Mouse (Mus musculus): Measurements from ENCODE around the gene Apoh. TPM values are rescaled to one million over a fixed set of nuclear protein-coding genes. Genes with fewer than 3 reads are reported as not detected.

Gene Apoh
- 0.36 TPM in 1 of 2 replicates, not detected in the other for polyA plus RNA-seq (2016; fragmentation: Nextera tagmentation; extraction: Ambion mirVana)

DNA sequence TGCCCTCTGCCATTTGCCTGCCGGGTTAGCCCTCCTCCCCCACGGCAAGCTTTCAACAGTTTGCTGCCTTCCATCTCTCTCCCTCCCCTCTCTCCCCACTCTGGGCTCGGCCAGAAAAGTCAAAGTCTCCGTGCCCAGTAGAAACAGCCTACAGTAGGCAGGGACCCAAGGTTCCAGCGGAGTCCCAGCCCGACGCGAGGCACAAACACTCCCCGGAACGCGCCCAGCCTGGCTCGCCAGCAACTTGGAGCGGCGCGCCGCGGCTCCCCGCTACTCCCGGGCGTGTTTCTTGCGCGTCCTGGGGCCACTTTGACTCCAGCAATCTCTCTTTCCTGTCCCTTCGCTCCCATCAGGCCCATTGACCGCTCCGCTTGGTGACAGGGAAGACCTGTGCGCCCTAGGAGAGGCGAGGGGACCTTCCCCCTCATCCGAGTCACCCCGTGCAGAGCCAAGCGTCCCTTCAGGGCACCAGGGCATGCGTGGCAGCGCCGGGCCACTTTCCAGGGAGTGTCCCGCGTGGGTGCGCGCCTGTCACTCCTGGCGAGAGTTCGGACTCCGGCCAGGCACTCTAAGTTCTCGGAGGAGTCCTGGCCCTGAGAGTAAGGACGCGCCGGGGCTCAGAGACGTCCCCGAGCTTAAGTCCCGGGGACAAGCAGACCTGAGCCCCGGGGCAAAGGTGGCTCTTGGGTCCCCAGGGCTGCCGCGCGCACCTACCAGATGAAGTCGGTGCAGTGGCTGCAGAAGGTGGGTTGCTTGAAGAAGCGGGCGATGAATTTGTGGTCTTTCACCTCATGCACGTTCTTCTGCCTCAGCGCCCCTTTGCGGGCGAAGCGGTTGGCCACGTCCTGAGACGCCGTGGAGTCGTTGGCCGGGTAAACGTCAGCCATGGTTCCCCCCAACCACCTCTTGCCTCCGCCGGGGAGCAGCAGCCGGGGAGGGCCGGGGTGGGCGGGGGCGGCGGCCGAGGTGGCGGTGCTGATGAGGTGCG is at the start of gene Apoh:
Gene Apoh (plus strand): TSS at position 574 of the 988 bp plus-strand sequence.
- under 1% methylated on average over 75 of the region's 75 CpGs for WGBS
- no peaks in the 10 kb centered on the region for H3K9me3 ChIP-seq
- peaks cover 25% of the 10 kb centered on the region for H3K4me1 ChIP-seq
- H3K36me3 ChIP-seq, result no peaks in the 10 kb centered on the region
- peak within 1 kb of the TSS; percentile 93 for H3K27ac ChIP-seq
- DNase-seq (ENCODE audit: low spot score), result peak; percentile 83
- peak within 1 kb of the TSS; percentile 87 for H3K4me3 ChIP-seq
- peaks cover 9% of the 10 kb centered on the region for H3K27me3 ChIP-seq (ENCODE audit: insufficient read depth, poor library complexity, severe bottlenecking)

DNA sequence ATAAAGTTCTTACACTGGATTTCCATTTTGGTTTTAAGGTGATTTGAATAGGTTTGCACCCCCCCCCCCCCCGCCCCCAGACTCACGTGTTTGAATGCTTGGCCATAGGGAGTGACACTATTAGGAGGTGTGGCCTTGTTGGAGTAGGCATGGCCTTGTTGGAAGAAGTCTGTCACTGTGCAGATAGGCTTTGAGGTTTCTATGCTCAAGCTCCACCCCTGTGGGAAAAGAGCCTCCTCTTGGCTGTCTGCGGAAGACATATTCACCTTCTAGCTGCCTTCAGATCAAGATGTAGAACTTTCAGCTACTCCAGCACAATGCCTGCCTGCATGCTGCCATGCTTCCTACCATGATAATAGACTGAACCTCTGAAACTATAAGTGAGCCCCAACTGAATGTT is 49.3 kb upstream of the Apoh start:
- Histone ChIP-seq H3K27me3 (ENCODE audit: insufficient read depth, poor library complexity, severe bottlenecking) (no peaks in the 10 kb centered on the region), H3K4me3 (no peak overlapping the region), H3K36me3 (peaks cover 2% of the 10 kb centered on the region; the same call in 1 of the 2 replicates), H3K4me1 (peaks cover 7% of the 10 kb centered on the region; the same call in 1 of the 2 replicates), H3K27ac (no peak overlapping the region), H3K9me3 (no peaks in the 10 kb centered on the region)
- DNase-seq (ENCODE audit: low spot score), result peak; percentile 81
- WGBS, result 69% methylated on average over 3 of the region's 3 CpGs

DNA sequence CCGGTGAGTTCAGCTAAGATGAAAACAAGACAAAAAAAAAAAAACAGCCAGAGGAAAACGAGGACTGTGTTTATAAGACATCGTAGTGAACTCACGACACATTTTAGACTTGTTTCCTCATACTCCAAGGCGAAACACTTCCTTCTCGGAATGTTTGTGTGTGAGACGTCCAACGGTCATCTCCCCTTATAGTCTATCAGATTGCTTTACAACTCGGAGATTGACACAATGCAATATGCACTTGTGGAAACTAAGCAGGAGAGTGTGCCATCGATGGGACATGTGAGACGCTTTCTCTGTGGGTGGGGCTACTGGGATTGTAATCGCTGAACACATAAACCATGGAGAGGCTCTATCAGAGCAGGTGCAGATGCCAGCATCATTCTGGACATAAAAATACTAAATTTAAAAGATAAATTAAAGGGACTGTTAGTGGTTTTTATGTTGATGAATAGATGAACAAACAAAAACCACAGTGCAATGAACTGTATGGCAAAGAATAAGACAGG is 48.8 kb upstream of the Apoh start:
- Histone ChIP-seq H3K27ac (no peak overlapping the region), H3K4me3 (no peak overlapping the region), H3K27me3 (ENCODE audit: insufficient read depth, poor library complexity, severe bottlenecking) (no peaks in the 10 kb centered on the region; the same call in 1 of the 2 replicates), H3K4me1 (peaks cover 7% of the 10 kb centered on the region; the same call in 1 of the 2 replicates), H3K36me3 (no peaks in the 10 kb centered on the region), H3K9me3 (no peaks in the 10 kb centered on the region)
- WGBS, result 88% methylated on average over 12 of the region's 12 CpGs
- DNase-seq (ENCODE audit: low spot score), result no peak

DNA sequence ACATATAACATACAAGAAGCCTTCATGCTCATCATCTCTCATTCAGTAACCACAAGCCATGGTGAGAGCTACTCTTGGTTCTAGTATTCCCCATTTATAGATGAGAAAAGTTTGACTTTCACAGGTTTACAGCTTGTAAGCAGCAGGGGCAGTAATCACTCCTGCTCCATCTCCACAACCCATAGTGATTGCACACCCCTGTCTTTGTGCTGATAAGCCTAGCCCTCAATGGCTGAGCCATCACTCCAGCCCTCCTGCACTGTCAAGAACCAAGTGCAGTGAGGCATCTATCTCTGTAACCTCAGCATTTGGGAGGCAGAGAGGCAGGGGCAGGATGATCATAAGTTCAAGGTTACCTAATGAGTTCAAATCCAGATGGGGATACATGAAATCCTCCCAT is 47.8 kb upstream of the Apoh start:
- H3K4me1 ChIP-seq, result peaks cover 14% of the 10 kb centered on the region; the same call in 1 of the 2 replicates
- DNase-seq (ENCODE audit: low spot score), result no peak

DNA sequence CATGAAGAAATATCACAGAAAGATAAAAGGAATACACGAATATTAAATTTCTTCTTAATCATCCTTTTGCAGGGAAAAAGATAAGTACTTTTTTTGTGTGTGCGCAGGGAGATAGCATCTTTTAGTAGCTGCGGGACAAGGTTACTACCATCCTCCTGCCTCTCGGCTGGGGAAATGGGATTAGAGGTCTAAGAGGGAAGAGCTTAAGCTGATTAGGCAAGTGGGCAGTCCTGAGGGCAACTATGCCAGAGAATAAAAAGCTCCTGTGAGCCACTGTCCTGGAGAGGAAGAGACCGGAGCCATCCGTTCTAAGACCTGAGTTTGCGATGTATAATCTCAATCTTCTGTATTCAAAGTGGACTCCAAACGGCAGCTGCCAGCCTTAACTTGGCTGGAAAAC is 45.2 kb upstream of the Apoh start:
- DNase-seq (ENCODE audit: low spot score), result no peak
- Histone ChIP-seq H3K9me3 (no peaks in the 10 kb centered on the region), H3K36me3 (no peaks in the 10 kb centered on the region), H3K27me3 (ENCODE audit: insufficient read depth, poor library complexity, severe bottlenecking) (no peaks in the 10 kb centered on the region; the same call in 1 of the 2 replicates), H3K4me1 (peaks cover 14% of the 10 kb centered on the region; the same call in 1 of the 2 replicates), H3K27ac (no peak overlapping the region), H3K4me3 (no peak overlapping the region)
- 50% methylated on average over 8 of the region's 8 CpGs for WGBS

More for the DNA sequence above, 47.8 kb upstream of the Apoh start:
- no peaks in the 10 kb centered on the region for H3K9me3 ChIP-seq
- no peaks in the 10 kb centered on the region; the same call in 1 of the 2 replicates for H3K27me3 ChIP-seq (ENCODE audit: insufficient read depth, poor library complexity, severe bottlenecking)
- H3K4me3 ChIP-seq, result no peak overlapping the region
- H3K36me3 ChIP-seq, result no peaks in the 10 kb centered on the region
- no peak overlapping the region for H3K27ac ChIP-seq

DNA sequence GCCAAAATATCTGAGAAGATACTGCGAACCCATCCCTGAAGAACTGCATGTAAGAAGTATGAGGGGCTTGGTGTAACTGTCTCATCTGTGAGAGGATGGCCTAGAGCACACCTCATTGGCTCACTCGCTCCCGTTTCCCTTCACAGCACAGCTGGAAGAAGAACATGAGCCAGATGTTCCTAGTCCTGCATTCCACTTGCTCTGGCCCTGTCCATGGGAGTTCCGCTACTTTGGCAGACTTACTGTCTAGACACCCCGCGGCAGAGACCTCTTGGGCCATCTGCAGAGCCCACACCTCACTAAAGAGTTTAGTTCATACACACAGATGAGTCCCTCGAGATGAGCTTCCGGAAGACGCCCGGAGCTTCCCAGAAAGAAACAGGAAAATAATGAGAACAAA is 43.2 kb upstream of the Apoh start:
- DNase-seq (ENCODE audit: low spot score), result no peak
- H3K4me3 ChIP-seq, result no peak overlapping the region
- peaks cover 14% of the 10 kb centered on the region; the same call in 1 of the 2 replicates for H3K4me1 ChIP-seq
- 88% methylated on average over 10 of the region's 10 CpGs for whole genome bisulfite sequencing
- no peaks in the 10 kb centered on the region; the same call in 1 of the 2 replicates for H3K27me3 ChIP-seq (ENCODE audit: insufficient read depth, poor library complexity, severe bottlenecking)
- H3K9me3 ChIP-seq, result no peaks in the 10 kb centered on the region
- H3K36me3 ChIP-seq, result no peaks in the 10 kb centered on the region
- H3K27ac ChIP-seq, result no peak overlapping the region

DNA sequence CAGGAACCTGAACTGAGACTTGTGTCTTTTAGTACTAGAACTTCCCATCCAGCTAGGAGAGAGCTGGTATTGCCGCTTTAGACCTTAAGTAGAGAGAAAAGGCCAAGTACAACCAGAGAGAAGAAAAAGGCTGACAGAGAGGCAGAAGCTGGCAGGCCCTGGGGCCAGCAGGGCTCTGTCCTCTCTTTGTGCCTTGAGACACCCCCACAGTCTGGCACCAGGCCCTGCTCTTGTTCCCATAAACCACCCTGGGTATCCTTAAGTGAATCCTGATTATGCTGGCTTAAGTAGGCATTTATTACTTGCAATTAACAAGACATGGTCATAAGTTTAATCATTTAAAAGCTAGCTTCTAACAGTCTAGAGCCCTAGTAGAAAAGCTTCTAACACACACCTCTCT is 42.7 kb upstream of the Apoh start:
- H3K4me3 ChIP-seq, result no peak overlapping the region
- DNase-seq (ENCODE audit: low spot score), result no peak
- H3K4me1 ChIP-seq, result peaks cover 14% of the 10 kb centered on the region; the same call in 1 of the 2 replicates
- no peaks in the 10 kb centered on the region for H3K36me3 ChIP-seq
- no peaks in the 10 kb centered on the region; the same call in 1 of the 2 replicates for H3K27me3 ChIP-seq (ENCODE audit: insufficient read depth, poor library complexity, severe bottlenecking)
- WGBS, result 95% methylated on average over 1 of the region's 1 CpGs
- no peaks in the 10 kb centered on the region for H3K9me3 ChIP-seq
- no peak overlapping the region for H3K27ac ChIP-seq

DNA sequence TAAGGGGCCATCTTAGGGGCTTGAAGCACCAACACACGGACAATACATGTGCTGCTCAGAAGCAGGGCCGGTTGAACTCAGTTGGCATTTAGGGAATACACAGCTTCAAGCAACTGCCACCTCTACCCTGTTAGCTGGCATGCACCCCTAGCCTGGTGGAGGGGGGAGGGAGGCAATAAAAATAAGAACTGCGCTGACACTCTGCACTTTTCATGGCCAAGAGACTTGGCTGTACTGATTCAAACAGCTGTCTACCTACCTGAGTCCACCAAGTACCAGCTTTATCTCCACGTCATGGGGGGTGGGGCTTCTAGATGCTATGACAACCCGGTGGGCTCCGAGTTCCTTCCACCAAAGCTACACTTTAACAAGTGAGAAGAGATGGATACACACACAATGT is 42.1 kb upstream of the Apoh start:
- Histone ChIP-seq H3K27ac (no peak overlapping the region), H3K9me3 (no peaks in the 10 kb centered on the region), H3K36me3 (no peaks in the 10 kb centered on the region), H3K4me1 (peaks cover 14% of the 10 kb centered on the region; the same call in 1 of the 2 replicates), H3K27me3 (ENCODE audit: insufficient read depth, poor library complexity, severe bottlenecking) (no peaks in the 10 kb centered on the region; the same call in 1 of the 2 replicates), H3K4me3 (no peak overlapping the region)
- DNase-seq (ENCODE audit: low spot score), result no peak
- WGBS, result 83% methylated on average over 6 of the region's 6 CpGs

DNA sequence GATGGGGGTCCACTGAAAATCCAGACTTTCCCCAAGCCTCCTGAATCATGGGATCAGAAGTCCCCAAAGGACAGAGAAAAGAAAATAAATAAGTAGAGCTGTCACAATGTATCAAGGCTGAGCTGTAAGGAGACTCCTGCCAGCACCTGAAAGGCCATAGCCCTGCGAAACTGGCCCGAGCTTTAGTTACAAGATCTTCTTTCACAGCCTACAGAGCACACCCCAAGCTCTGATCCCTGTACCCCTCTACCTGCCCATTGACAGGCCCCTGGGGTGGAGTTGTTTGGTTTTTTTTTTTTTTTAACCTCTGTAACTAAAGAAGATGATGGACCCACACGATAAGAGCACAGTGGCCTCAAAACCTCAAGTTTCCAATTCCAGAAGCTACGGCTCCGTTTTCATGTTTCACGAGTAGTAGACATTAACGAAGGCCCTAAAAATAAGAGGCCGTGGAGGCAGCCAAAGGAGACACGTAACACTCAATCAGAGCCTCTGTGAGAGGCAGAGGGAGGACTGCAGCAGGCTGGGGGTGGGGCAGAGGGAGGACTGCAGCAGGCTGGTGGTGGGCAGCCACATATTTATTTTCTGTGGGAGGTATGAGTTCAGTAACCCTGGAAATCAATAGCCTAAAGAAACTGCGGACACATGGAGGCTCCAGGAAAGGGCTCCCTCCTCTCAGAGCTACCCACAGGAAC is 41.2 kb upstream of the Apoh start:
- H3K27me3 ChIP-seq (ENCODE audit: insufficient read depth, poor library complexity, severe bottlenecking), result no peaks in the 10 kb centered on the region; the same call in 1 of the 2 replicates
- no peak overlapping the region for H3K27ac ChIP-seq
- WGBS, result 79% methylated on average over 10 of the region's 10 CpGs
- H3K36me3 ChIP-seq, result no peaks in the 10 kb centered on the region
- no peak overlapping the region for H3K4me3 ChIP-seq
- H3K4me1 ChIP-seq, result peaks cover 15% of the 10 kb centered on the region; the same call in 1 of the 2 replicates
- no peaks in the 10 kb centered on the region for H3K9me3 ChIP-seq
- no peak for DNase-seq (ENCODE audit: low spot score)

DNA sequence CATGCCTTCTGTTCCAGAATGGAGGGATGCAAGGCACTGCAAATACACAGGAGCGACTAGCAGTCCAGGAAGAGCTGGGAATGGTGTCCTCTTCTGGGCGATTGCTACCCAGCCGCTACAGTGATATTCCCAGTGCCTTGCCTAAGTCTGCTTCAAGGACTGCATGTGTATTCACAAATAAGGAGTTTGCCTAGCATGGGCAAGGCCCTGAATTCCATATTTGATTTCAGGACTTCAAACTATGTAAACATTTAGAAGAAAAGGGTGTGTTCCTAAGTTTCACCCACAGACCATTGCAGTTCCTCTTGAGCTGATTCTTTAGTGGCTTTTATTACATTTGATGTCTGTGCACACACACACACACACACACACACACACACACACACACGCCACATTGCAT is 39.4 kb upstream of the Apoh start:
- H3K27ac ChIP-seq, result no peak overlapping the region
- DNase-seq (ENCODE audit: low spot score), result no peak
- H3K4me1 ChIP-seq, result peaks cover 22% of the 10 kb centered on the region
- H3K27me3 ChIP-seq (ENCODE audit: insufficient read depth, poor library complexity, severe bottlenecking), result no peaks in the 10 kb centered on the region; the same call in 1 of the 2 replicates
- H3K9me3 ChIP-seq, result no peaks in the 10 kb centered on the region
- no peak overlapping the region for H3K4me3 ChIP-seq
- no peaks in the 10 kb centered on the region for H3K36me3 ChIP-seq
- WGBS, result 88% methylated on average over 4 of the region's 4 CpGs

DNA sequence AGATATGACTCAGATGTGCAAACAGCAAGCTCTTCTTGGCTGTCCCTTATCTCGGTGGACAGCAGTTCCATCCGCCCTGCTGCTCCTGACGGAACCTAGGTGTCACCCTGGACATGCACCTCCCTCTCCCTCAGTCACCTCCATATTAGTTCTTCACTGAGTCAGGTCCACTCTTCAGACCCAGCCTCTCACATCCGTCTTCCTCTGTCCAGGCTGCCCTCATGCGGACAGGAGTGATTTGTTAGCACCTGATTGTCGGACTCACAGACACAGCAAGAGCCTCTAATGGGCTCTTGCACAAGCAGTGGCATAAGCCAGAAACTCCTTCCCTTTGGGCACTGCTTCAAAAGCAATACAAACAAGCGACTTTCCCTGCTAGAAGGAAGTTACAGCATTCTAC is 35.9 kb upstream of the Apoh start:
- 49% methylated on average over 7 of the region's 7 CpGs for WGBS
- Histone ChIP-seq H3K36me3 (no peaks in the 10 kb centered on the region), H3K27me3 (ENCODE audit: insufficient read depth, poor library complexity, severe bottlenecking) (no peaks in the 10 kb centered on the region), H3K9me3 (no peaks in the 10 kb centered on the region), H3K4me3 (no peak overlapping the region), H3K27ac (no peak overlapping the region; the same call in 1 of the 2 replicates), H3K4me1 (peaks cover 28% of the 10 kb centered on the region)
- no peak for DNase-seq (ENCODE audit: low spot score)

DNA sequence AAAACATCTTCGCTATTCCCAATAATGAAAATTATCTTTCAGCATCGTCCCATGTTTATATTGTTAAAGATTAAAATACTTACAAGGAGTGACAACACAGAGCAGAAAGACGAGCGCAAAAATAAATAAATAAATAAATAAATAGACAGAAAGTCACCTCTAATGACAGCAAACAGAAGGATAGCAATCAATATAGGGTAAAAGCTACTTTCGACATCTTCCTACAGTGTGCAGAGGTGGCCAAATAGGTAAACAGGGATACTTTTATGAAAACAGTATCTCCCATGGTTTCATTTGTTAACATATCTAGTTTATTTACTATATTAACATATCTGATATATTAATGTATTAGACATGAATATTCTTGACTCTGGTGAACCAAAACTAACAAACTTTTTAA is 34.9 kb upstream of the Apoh start:
- Histone ChIP-seq H3K4me1 (peaks cover 35% of the 10 kb centered on the region), H3K27ac (no peak overlapping the region), H3K27me3 (ENCODE audit: insufficient read depth, poor library complexity, severe bottlenecking) (no peaks in the 10 kb centered on the region), H3K36me3 (no peaks in the 10 kb centered on the region), H3K9me3 (no peaks in the 10 kb centered on the region), H3K4me3 (no peak overlapping the region)
- WGBS, result 93% methylated on average over 5 of the region's 5 CpGs
- DNase-seq (ENCODE audit: low spot score), result no peak
